Mouse (Mus musculus): Measurements from ENCODE around the gene Gpatch3.

DNA sequence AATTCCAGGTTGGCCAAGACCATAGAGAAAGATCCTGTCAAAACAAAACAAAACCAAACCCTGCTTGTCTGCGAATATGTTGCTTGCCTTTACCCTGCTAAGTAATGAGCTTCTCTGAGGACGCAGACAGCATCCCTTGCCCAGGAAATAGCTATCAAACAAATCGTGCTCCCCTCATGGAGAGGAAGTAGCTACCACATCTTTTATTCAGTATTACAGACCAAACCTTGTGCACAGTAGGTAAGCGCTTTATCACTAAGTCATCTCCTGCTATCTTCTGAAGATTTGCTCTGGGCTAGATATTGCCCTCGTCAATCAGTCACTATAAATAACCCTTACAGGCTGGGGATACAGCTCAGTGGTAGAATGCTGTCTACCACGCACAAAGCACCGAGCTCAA lies 54.6 kb downstream of the Gpatch3 start:
- TF ChIP-seq CTCF (IDR thresholded peaks at IDR 0.05; ENCODE audit: borderline replicate concordance, control insufficient read depth, extremely low read depth, insufficient read depth, low read length, poor library complexity) (no peak), POLR2A (IDR thresholded peaks at IDR 0.05; ENCODE audit: control insufficient read depth, extremely low read depth, insufficient read depth, low read length, poor library complexity) (no peak)
